Mouse (Mus musculus) left cerebral cortex, postnatal 4 days (tissue): ENCODE measurements at regions not wholly inside any gene's neighbourhood (a gene's known extent, or its start where the extent isn't known, plus 50 kb on each side); places are given as distances from the start of the nearest gene placed in this dataset.

ENCODE experiments used
- DNase-seq: peaks from one replicate; pipeline ENCODE4 v3.0.0-alpha.2; 2022
- intact Hi-C: fragments of 180-260 bp; cut with DNase I; formaldehyde crosslinking; loops from one replicate; pipeline ENCODE4 v1.15.1; 2025

- no peak for DNase-seq
- intact Hi-C loops, result no loop called here
Observed at GRCm38 (mm10) chr9:83277356-83277755, 130.9 kb upstream of the Hmgn3 start.

- intact Hi-C loops, result no loop called here
- no peak for DNase-seq
Observed at GRCm38 (mm10) chr9:83276291-83276690, 129.8 kb upstream of the Hmgn3 start.

GRCm38 (mm10) chr9:83273361-83273975 is 127.0 kb upstream of the Hmgn3 start:
- DNase-seq, result peak; percentile 24

GRCm38 (mm10) chr9:83265736-83266135 is 119.3 kb upstream of the Hmgn3 start:
- intact Hi-C loops, result no loop called here
- DNase-seq, result no peak

More at GRCm38 (mm10) chr9:83273361-83273975, 127.0 kb upstream of the Hmgn3 start:
- intact Hi-C loops, result no loop called here

- DNase-seq, result no peak
- intact Hi-C loops, result no loop called here
Observed at GRCm38 (mm10) chr9:83259511-83259910, 113.0 kb upstream of the Hmgn3 start.

GRCm38 (mm10) chr9:83258986-83259385 is 112.5 kb upstream of the Hmgn3 start:
- no peak for DNase-seq
- intact Hi-C loops, result no loop called here

- intact Hi-C loops, result no loop called here
- no peak for DNase-seq
Observed at GRCm38 (mm10) chr9:83258476-83258875, 112.0 kb upstream of the Hmgn3 start.

GRCm38 (mm10) chr9:83254356-83254755 is 107.9 kb upstream of the Hmgn3 start:
- intact Hi-C loops, result no loop called here
- DNase-seq, result no peak

- intact Hi-C loops, result no loop called here
- no peak for DNase-seq
Observed at GRCm38 (mm10) chr9:83253789-83254188, 107.3 kb upstream of the Hmgn3 start.

- intact Hi-C loops, result no loop called here
- DNase-seq, result no peak
Observed at GRCm38 (mm10) chr9:83251793-83252192, 105.3 kb upstream of the Hmgn3 start.

GRCm38 (mm10) chr9:83249871-83250270 is 103.4 kb upstream of the Hmgn3 start:
- intact Hi-C loops, result no loop called here
- no peak for DNase-seq

GRCm38 (mm10) chr9:83248164-83248730 is 101.8 kb upstream of the Hmgn3 start:
- intact Hi-C loops, result no loop called here
- DNase-seq, result no peak

- DNase-seq, result no peak
- intact Hi-C loops, result no loop called here
Observed at GRCm38 (mm10) chr9:83247066-83247668, 100.7 kb upstream of the Hmgn3 start.

GRCm38 (mm10) chr9:83241119-83241518 is 94.6 kb upstream of the Hmgn3 start:
- no peak for DNase-seq
- intact Hi-C loops, result no loop called here

- no peak for DNase-seq
- intact Hi-C loops, result no loop called here
Observed at GRCm38 (mm10) chr9:83239097-83239496, 92.6 kb upstream of the Hmgn3 start.

- no peak for DNase-seq
- intact Hi-C loops, result no loop called here
Observed at GRCm38 (mm10) chr9:83221866-83222265, 75.4 kb upstream of the Hmgn3 start.

- intact Hi-C loops, result no loop called here
- no peak for DNase-seq
Observed at GRCm38 (mm10) chr9:83202583-83202982, 56.1 kb upstream of the Hmgn3 start.

- intact Hi-C loops, result no loop called here
Observed at GRCm38 (mm10) chr9:83199771-83200170, 53.3 kb upstream of the Hmgn3 start.

GRCm38 (mm10) chr9:83199176-83199575 is 52.7 kb upstream of the Hmgn3 start:
- no peak for DNase-seq
- intact Hi-C loops, result no loop called here

More at GRCm38 (mm10) chr9:83199771-83200170, 53.3 kb upstream of the Hmgn3 start:
- no peak for DNase-seq

- DNase-seq, result no peak
- intact Hi-C loops, result no loop called here
Observed at GRCm38 (mm10) chr9:83197013-83197412, 50.5 kb upstream of the Hmgn3 start.
